ENCODE assay signal across 24 mouse cellular contexts in genomic region chr11:78971746-78972145, GRCm38 (mm10). TPM values are rescaled to one million over a fixed set of nuclear protein-coding genes. Genes with fewer than 3 reads are reported as not detected.
DNase-seq lines count a peak whose midpoint lies in the region; ATAC-seq and TF ChIP-seq lines count a peak whose summit lies in the region.
"Had no signal": no experiment of that assay in that cellular context is flagged by ENCODE, and none has a peak within 500 bp of the region (broad histone marks: within the 10 kb centered on the region; RNA-seq: fewer than 3 reads in every experiment).

No protein-coding gene starts in this region.

- no peaks in the 10 kb centered on the region; the same call in 1 of the 2 replicates for H3K4me1 ChIP-seq in forebrain, embryonic 11.5 days (replicated peaks; ENCODE audit: control insufficient read depth, insufficient read depth, low read length)
- H3K4me1 ChIP-seq in forebrain, postnatal 0 days (ENCODE audit: insufficient read depth) = no peaks in the 10 kb centered on the region
- H3K4me1 ChIP-seq in intestine, embryonic 16.5 days (ENCODE audit: control insufficient read depth, insufficient read depth, low read length) = peaks cover 12% of the 10 kb centered on the region; the same call in 1 of the 2 replicates
- peaks cover 9% of the 10 kb centered on the region for H3K4me1 ChIP-seq in intestine, embryonic 15.5 days (replicated peaks)
- H3K4me1 ChIP-seq in limb, embryonic 10.5 days = peaks cover 30% of the 10 kb centered on the region

- H3K27ac ChIP-seq in forebrain, embryonic 11.5 days (ENCODE audit: low read depth, low read length) = no peak overlapping the region; the same call in 1 of the 2 replicates
- no peak overlapping the region for H3K27ac ChIP-seq in forebrain, postnatal 0 days (ENCODE audit: low read depth, low read length)
- peak overlapping the region; percentile 42; the same call in 1 of the 2 replicates for H3K27ac ChIP-seq in intestine, embryonic 16.5 days (ENCODE audit: low read length)
- no peak overlapping the region for H3K27ac ChIP-seq in intestine, embryonic 15.5 days
- H3K27ac ChIP-seq in limb, embryonic 10.5 days = peak overlapping the region; percentile 68
- H3K27ac ChIP-seq: embryonic facial prominence, embryonic 10.5 days; embryonic facial prominence, embryonic 12.5 days; forebrain, embryonic 12.5 days had no signal

- H3K4me2 ChIP-seq in forebrain, embryonic 11.5 days (ENCODE audit: low read depth, low read length, severe bottlenecking) = no peak overlapping the region
- H3K4me2 ChIP-seq in forebrain, postnatal 0 days (ENCODE audit: low read depth) = no peak overlapping the region
- no peak overlapping the region for H3K4me2 ChIP-seq in intestine, embryonic 16.5 days (ENCODE audit: low read depth, low read length)
- no peak overlapping the region for H3K4me2 ChIP-seq in intestine, embryonic 15.5 days (replicated peaks)
- H3K4me2 ChIP-seq: embryonic facial prominence, embryonic 12.5 days; forebrain, embryonic 12.5 days had no signal

- WGBS in forebrain, embryonic 11.5 days = 91% methylated on average over 3 of the region's 3 CpGs
- WGBS in forebrain, postnatal 0 days = 90% methylated on average over 3 of the region's 3 CpGs
- 92% methylated on average over 3 of the region's 3 CpGs for WGBS in intestine, embryonic 16.5 days
- WGBS in intestine, embryonic 15.5 days = 90% methylated on average over 3 of the region's 3 CpGs
- 88% methylated on average over 3 of the region's 3 CpGs for WGBS in limb, embryonic 10.5 days

- no peaks in the 10 kb centered on the region for H3K27me3 ChIP-seq in forebrain, embryonic 11.5 days (ENCODE audit: control insufficient read depth, insufficient read depth, low read length)
- H3K27me3 ChIP-seq in forebrain, postnatal 0 days (ENCODE audit: insufficient read depth, low read length) = no peaks in the 10 kb centered on the region
- H3K27me3 ChIP-seq in intestine, embryonic 16.5 days (replicated peaks; ENCODE audit: control insufficient read depth, insufficient read depth, low read length) = no peaks in the 10 kb centered on the region
- no peaks in the 10 kb centered on the region for H3K27me3 ChIP-seq in intestine, embryonic 15.5 days (replicated peaks)
- no peaks in the 10 kb centered on the region for H3K27me3 ChIP-seq in limb, embryonic 10.5 days (ENCODE audit: low read depth, poor library complexity, severe bottlenecking)
- H3K27me3 ChIP-seq: CH12.LX; embryonic facial prominence, embryonic 12.5 days; forebrain, embryonic 12.5 days; Patski had no signal

- no peaks in the 10 kb centered on the region for H3K36me3 ChIP-seq in forebrain, embryonic 11.5 days (ENCODE audit: control insufficient read depth, insufficient read depth, low read length)
- no peaks in the 10 kb centered on the region for H3K36me3 ChIP-seq in forebrain, postnatal 0 days (ENCODE audit: insufficient read depth)
- H3K36me3 ChIP-seq in intestine, embryonic 16.5 days (ENCODE audit: control insufficient read depth, insufficient read depth, low read length) = peaks cover 2% of the 10 kb centered on the region; the same call in 1 of the 2 replicates
- H3K36me3 ChIP-seq in intestine, embryonic 15.5 days = no peaks in the 10 kb centered on the region
- H3K36me3 ChIP-seq in limb, embryonic 10.5 days = no peaks in the 10 kb centered on the region
- H3K36me3 ChIP-seq: embryonic facial prominence, embryonic 10.5 days; embryonic facial prominence, embryonic 12.5 days; forebrain, embryonic 12.5 days had no signal

- TF ChIP-seq CTCF in forebrain, postnatal 0 days (IDR thresholded peaks at IDR 0.05; ENCODE audit: low read depth) = no peak

- DNase-seq in forebrain, embryonic 11.5 days (ENCODE audit: low spot score) = peak; percentile 31
- no peak for DNase-seq in forebrain, postnatal 0 days
- DNase-seq in limb, embryonic 10.5 days (ENCODE audit: low spot score) = no peak
- DNase-seq: adrenal gland, adult 8-10 months; adrenal gland, postnatal 14 days; adrenal gland, postnatal 36 days; B cell, adult 2 months; cerebellum, adult 11-12 months; cerebellum, adult 2 months; cerebellum, adult 9-10 months; cerebellum, postnatal 10 days; cerebellum, postnatal 25 days had no signal

- H3K4me3 ChIP-seq in forebrain, embryonic 11.5 days (ENCODE audit: low read depth, low read length) = no peak overlapping the region
- no peak overlapping the region for H3K4me3 ChIP-seq in forebrain, postnatal 0 days (ENCODE audit: low read depth, low read length)
- H3K4me3 ChIP-seq in intestine, embryonic 16.5 days (ENCODE audit: low read length) = no peak overlapping the region
- H3K4me3 ChIP-seq in intestine, embryonic 15.5 days (replicated peaks) = no peak overlapping the region
- H3K4me3 ChIP-seq in limb, embryonic 10.5 days = no peak overlapping the region
- H3K4me3 ChIP-seq: embryonic facial prominence, embryonic 10.5 days; embryonic facial prominence, embryonic 12.5 days; forebrain, embryonic 12.5 days had no signal

- H3K9ac ChIP-seq in forebrain, embryonic 11.5 days (ENCODE audit: low read length) = no peak overlapping the region
- H3K9ac ChIP-seq in forebrain, postnatal 0 days = no peak overlapping the region
- H3K9ac ChIP-seq in intestine, embryonic 16.5 days (ENCODE audit: low read depth, low read length) = no peak overlapping the region
- H3K9ac ChIP-seq in intestine, embryonic 15.5 days = no peak overlapping the region
- H3K9ac ChIP-seq: embryonic facial prominence, embryonic 12.5 days; forebrain, embryonic 12.5 days had no signal

- no peaks in the 10 kb centered on the region for H3K9me3 ChIP-seq in forebrain, embryonic 11.5 days (ENCODE audit: control insufficient read depth, low read length)
- H3K9me3 ChIP-seq in forebrain, postnatal 0 days (ENCODE audit: low read length) = no peaks in the 10 kb centered on the region
- no peaks in the 10 kb centered on the region for H3K9me3 ChIP-seq in intestine, embryonic 16.5 days (ENCODE audit: control insufficient read depth, low read length)
- H3K9me3 ChIP-seq in intestine, embryonic 15.5 days = no peaks in the 10 kb centered on the region
- H3K9me3 ChIP-seq in limb, embryonic 10.5 days (replicated peaks) = no peaks in the 10 kb centered on the region
- H3K9me3 ChIP-seq: embryonic facial prominence, embryonic 10.5 days; embryonic facial prominence, embryonic 12.5 days; forebrain, embryonic 12.5 days; G1E had no signal

- ATAC-seq in forebrain, embryonic 11.5 days (replicated peaks; ENCODE audit: low FRiP score) = no peak
- no peak for ATAC-seq in forebrain, postnatal 0 days
- ATAC-seq in intestine, embryonic 16.5 days = no peak
- ATAC-seq in intestine, embryonic 15.5 days = no peak
- ATAC-seq: activated CD4-positive, CD25-positive, alpha-beta regulatory T cell, adult 4 months; CD4-positive, CD25-positive, alpha-beta regulatory T cell, adult 4 months; forebrain, embryonic 14.5 days; forebrain, embryonic 16.5 days; Patski had no signal

RNA-seq across cellular contexts. Expression of gene Lgals9, which starts 13.0 kb away (rescaled TPM):
- 3.7 and 4.0 TPM in 2 replicates for polyA plus RNA-seq in forebrain, embryonic 11.5 days (2014; fragmentation: Nextera tagmentation; extraction: Ambion mirVana)
- 8.6 and 13.9 TPM in 2 replicates for total RNA-seq in forebrain, postnatal 0 days (2014; rRNA removed)
- polyA plus RNA-seq in forebrain, postnatal 0 days (2015; fragmentation: Nextera tagmentation; extraction: Ambion mirVana) = 20.5 and 21.7 TPM in 2 replicates
- polyA plus RNA-seq in intestine, embryonic 16.5 days (2015; fragmentation: Nextera tagmentation; extraction: Ambion mirVana) = 96.1 and 111 TPM in 2 replicates
- polyA plus RNA-seq in intestine, embryonic 15.5 days (2015; fragmentation: Nextera tagmentation; extraction: Ambion mirVana) = 71.1 and 73.1 TPM in 2 replicates
- 1.0 and 1.8 TPM in 2 replicates for polyA plus RNA-seq in limb, embryonic 10.5 days (2016; fragmentation: Nextera tagmentation; extraction: Ambion mirVana)

RNA-seq across cellular contexts. Expression of gene Nos2, which starts 51.2 kb away (rescaled TPM):
- polyA plus RNA-seq in forebrain, embryonic 11.5 days (2014; fragmentation: Nextera tagmentation; extraction: Ambion mirVana) = 0.75 and 0.88 TPM in 2 replicates
- total RNA-seq in forebrain, postnatal 0 days (2014; rRNA removed) = 0.24 and 0.62 TPM in 2 replicates
- 0.34 and 0.51 TPM in 2 replicates for polyA plus RNA-seq in forebrain, postnatal 0 days (2015; fragmentation: Nextera tagmentation; extraction: Ambion mirVana)
- 1.1 and 1.4 TPM in 2 replicates for polyA plus RNA-seq in intestine, embryonic 16.5 days (2015; fragmentation: Nextera tagmentation; extraction: Ambion mirVana)
- 1.1 TPM in 2 replicates for polyA plus RNA-seq in intestine, embryonic 15.5 days (2015; fragmentation: Nextera tagmentation; extraction: Ambion mirVana)
- polyA plus RNA-seq in limb, embryonic 10.5 days (2016; fragmentation: Nextera tagmentation; extraction: Ambion mirVana) = 0.85 and 1.4 TPM in 2 replicates
- total RNA-seq: G1E had no signal
- polyA plus RNA-seq: activated CD4-positive, CD25-positive, alpha-beta regulatory T cell, adult 4 months; CD4-positive, CD25-positive, alpha-beta regulatory T cell, adult 4 months; G1E had no signal

Comparison
In these comparisons a context has a peak if more than half of its experiments do, and no peak if none do; other contexts are left out.
1. H3K27ac ChIP-seq: peak in intestine, embryonic 16.5 days (single experiment) and limb, embryonic 10.5 days (single experiment); none in forebrain, embryonic 11.5 days (single experiment), forebrain, postnatal 0 days (single experiment) and intestine, embryonic 15.5 days (single experiment).